Mouse (Mus musculus): Measurements from ENCODE around the gene Nbea.

- TF ChIP-seq CTCF (IDR thresholded peaks at IDR 0.05; ENCODE audit: control insufficient read depth, insufficient read depth, insufficient read length) = no peak
- TF ChIP-seq MYOG (IDR thresholded peaks at IDR 0.05; ENCODE audit: control insufficient read depth, extremely low read depth, insufficient read length) = no peak
- TF ChIP-seq CEBPB (IDR thresholded peaks at IDR 0.05; ENCODE audit: low read depth) = no peak
These were observed 137.7 kb downstream of the Nbea start for GRCm38 (mm10) chr3:56045659-56046336.
